Mouse (Mus musculus): ENCODE measurements around the gene 1700037H04Rik.

Gene 1700037H04Rik

GRCm38 (mm10) chr2:131179246-131179886 is 19.5 kb upstream of the 1700037H04Rik start:
- DNase-seq (ENCODE audit: low spot score in 2 of 2) = peak; percentile 57 to 83

- peak in 1 of 2 experiments; percentile 73 for DNase-seq (ENCODE audit: low spot score in 2 of 2)
Measured at GRCm38 (mm10) chr2:131178828-131179245, 19.0 kb upstream of the 1700037H04Rik start.

- no peak for DNase-seq (ENCODE audit: low spot score in 2 of 2)
Measured at GRCm38 (mm10) chr2:131177932-131178331, 18.1 kb upstream of the 1700037H04Rik start.

- DNase-seq (ENCODE audit: low spot score in 2 of 2) = no peak
Measured at GRCm38 (mm10) chr2:131176491-131176890, 16.6 kb upstream of the 1700037H04Rik start.

GRCm38 (mm10) chr2:131175945-131176309 is 16.0 kb upstream of the 1700037H04Rik start:
- no peak for DNase-seq (ENCODE audit: low spot score in 2 of 2)

- no peak for DNase-seq (ENCODE audit: low spot score in 2 of 2)
Measured at GRCm38 (mm10) chr2:131175286-131175944, 15.5 kb upstream of the 1700037H04Rik start.

- peak in 1 of 2 experiments; percentile 72 for DNase-seq (ENCODE audit: low spot score in 2 of 2)
Measured at GRCm38 (mm10) chr2:131174700-131175099, 14.8 kb upstream of the 1700037H04Rik start.

- peak in 1 of 2 experiments; percentile 68 for DNase-seq (ENCODE audit: low spot score in 2 of 2)
Measured at GRCm38 (mm10) chr2:131172322-131172721, 12.4 kb upstream of the 1700037H04Rik start.

GRCm38 (mm10) chr2:131171401-131172104 is 11.7 kb upstream of the 1700037H04Rik start:
- DNase-seq (ENCODE audit: low spot score in 2 of 2) = peak; percentile 65 to 83

GRCm38 (mm10) chr2:131170936-131171335 is 11.1 kb upstream of the 1700037H04Rik start:
- DNase-seq (ENCODE audit: low spot score in 2 of 2) = no peak

GRCm38 (mm10) chr2:131168914-131169313 is 9.0 kb upstream of the 1700037H04Rik start:
- DNase-seq (ENCODE audit: low spot score in 2 of 2) = no peak

- DNase-seq (ENCODE audit: low spot score in 2 of 2) = no peak
Measured at GRCm38 (mm10) chr2:131167984-131168383, 8.1 kb upstream of the 1700037H04Rik start.

GRCm38 (mm10) chr2:131166172-131166571 is 6.3 kb upstream of the 1700037H04Rik start:
- DNase-seq (ENCODE audit: low spot score in 2 of 2) = no peak

GRCm38 (mm10) chr2:131163924-131164323 is 4.0 kb upstream of the 1700037H04Rik start:
- DNase-seq (ENCODE audit: low spot score in 2 of 2) = no peak

- DNase-seq (ENCODE audit: low spot score in 2 of 2) = peak in 1 of 2 experiments; percentile 65
Measured at GRCm38 (mm10) chr2:131160671-131161111, 810 bp upstream of the 1700037H04Rik start.

GRCm38 (mm10) chr2:131159491-131159910 is 380 bp downstream of the 1700037H04Rik start:
- peak; percentile 73 to 86 for DNase-seq (ENCODE audit: low spot score in 2 of 2)

- DNase-seq (ENCODE audit: low spot score in 2 of 2) = no peak
Measured at GRCm38 (mm10) chr2:131156987-131157386, 2.9 kb downstream of the 1700037H04Rik start.

- no peak for DNase-seq (ENCODE audit: low spot score in 2 of 2)
Measured at GRCm38 (mm10) chr2:131154036-131154435, 5.8 kb downstream of the 1700037H04Rik start.

GRCm38 (mm10) chr2:131152166-131152730 is 7.6 kb downstream of the 1700037H04Rik start:
- DNase-seq (ENCODE audit: low spot score in 2 of 2) = no peak

- DNase-seq (ENCODE audit: low spot score in 2 of 2) = no peak
Measured at GRCm38 (mm10) chr2:131149254-131149578, 10.7 kb downstream of the 1700037H04Rik start.

- no peak for DNase-seq (ENCODE audit: low spot score in 2 of 2)
Measured at GRCm38 (mm10) chr2:131148353-131149253, 11.3 kb downstream of the 1700037H04Rik start.
